Mouse (Mus musculus) mammary gland, adult 2 months (tissue): ENCODE data around the gene Cdh10. TPM values are rescaled to one million over a fixed set of nuclear protein-coding genes. Genes with fewer than 3 reads are reported as not detected.

Experiments
- polyA plus RNA-seq: library from polyadenylated mRNA; depleted of rRNA; stranded (reverse); fragments of >200 nt; gene quantifications from 2 replicates; pipeline ENCODE4 v1.2.3, GENCODE M21; 2012; ENCODE audit warnings: low replicate concordance; rRNA removed

Gene Cdh10
- polyA plus RNA-seq = 0.11 TPM in 1 of 2 replicates, not detected in the other

GRCm38 (mm10) chr15:18818185-18818973, at the start of gene Cdh10:
TSS of gene Cdh10 (plus strand) at chr15:18818947.

